In genomic region chr3:52271376-52271775, GRCm38 (mm10) we compare ENCODE assay signal across 12 mouse cellular contexts. TPM values are rescaled to one million over a fixed set of nuclear protein-coding genes. Genes with fewer than 3 reads are reported as not detected.
DNase-seq lines count a peak whose midpoint lies in the region; ATAC-seq and TF ChIP-seq lines count a peak whose summit lies in the region.
"Had no signal": no experiment of that assay in that cellular context is flagged by ENCODE, and none has a peak within 500 bp of the region (broad histone marks: within the 10 kb centered on the region; RNA-seq: fewer than 3 reads in every experiment).

No protein-coding gene starts in this region.

- no peak for TF ChIP-seq POLR2A in lung, adult 2 months (IDR thresholded peaks at IDR 0.05; ENCODE audit: borderline replicate concordance, extremely low read depth, low read depth, low read length)

- no peaks in the 10 kb centered on the region for H3K27me3 ChIP-seq in heart, embryonic 11.5 days (ENCODE audit: control insufficient read depth, insufficient read depth, low read length)
- no peaks in the 10 kb centered on the region for H3K27me3 ChIP-seq in heart, postnatal 0 days (ENCODE audit: control insufficient read depth, insufficient read depth, low read length)
- H3K27me3 ChIP-seq in limb, embryonic 15.5 days: peaks cover 4% of the 10 kb centered on the region; the same call in 1 of the 2 replicates

- TF ChIP-seq CTCF in lung, adult 2 months (IDR thresholded peaks at IDR 0.05; ENCODE audit: insufficient read depth, low read length): no peak
- TF ChIP-seq CTCF in heart, postnatal 0 days (IDR thresholded peaks at IDR 0.05; ENCODE audit: low read depth): no peak

- H3K4me2 ChIP-seq in heart, embryonic 11.5 days: peak overlapping the region; percentile 86
- H3K4me2 ChIP-seq in heart, postnatal 0 days (ENCODE audit: low read depth, low read length): peak overlapping the region; percentile 94
- H3K4me2 ChIP-seq in limb, embryonic 15.5 days: no peak overlapping the region

- no peak for ATAC-seq in heart, embryonic 11.5 days (replicated peaks; ENCODE audit: insufficient number of reproducible peaks, low FRiP score, low TSS enrichment)
- ATAC-seq in heart, postnatal 0 days (ENCODE audit: insufficient read depth, low read depth): no peak
- ATAC-seq in limb, embryonic 15.5 days (ENCODE audit: insufficient number of reproducible peaks, low FRiP score, low TSS enrichment, low read depth): no peak

- 70% methylated on average over 5 of the region's 5 CpGs for WGBS in heart, embryonic 11.5 days (ENCODE audit: insufficient replicate concordance)
- WGBS in lung, adult 2 months: 48% methylated on average over 5 of the region's 5 CpGs
- WGBS in heart, postnatal 0 days: 69% methylated on average over 5 of the region's 5 CpGs
- WGBS in limb, embryonic 15.5 days: 51% methylated on average over 5 of the region's 5 CpGs

- peak overlapping the region; percentile 23 for H3K4me3 ChIP-seq in heart, embryonic 11.5 days (ENCODE audit: low read depth, low read length)
- peak overlapping the region; percentile 14 for H3K4me3 ChIP-seq in lung, adult 2 months (replicated peaks; ENCODE audit: extremely low read depth, low read depth, low read length)
- peak overlapping the region; percentile 94 for H3K4me3 ChIP-seq in heart, postnatal 0 days (ENCODE audit: low read depth, low read length)
- peak overlapping the region; percentile 8; the same call in 1 of the 2 replicates for H3K4me3 ChIP-seq in limb, embryonic 15.5 days

- no peak overlapping the region for H3K27ac ChIP-seq in heart, embryonic 11.5 days (ENCODE audit: low read depth, low read length)
- H3K27ac ChIP-seq in heart, postnatal 0 days (ENCODE audit: low read depth): no peak overlapping the region
- H3K27ac ChIP-seq in limb, embryonic 15.5 days: no peak overlapping the region
- H3K27ac ChIP-seq: liver, embryonic 13.5 days had no signal

- H3K4me1 ChIP-seq in heart, embryonic 11.5 days (ENCODE audit: control insufficient read depth, insufficient read depth, low read length): peaks cover 14% of the 10 kb centered on the region
- peaks cover 14% of the 10 kb centered on the region for H3K4me1 ChIP-seq in lung, adult 2 months (ENCODE audit: control insufficient read depth, insufficient read depth, low read length)
- peaks cover 12% of the 10 kb centered on the region for H3K4me1 ChIP-seq in heart, postnatal 0 days (ENCODE audit: control insufficient read depth, insufficient read depth)
- H3K4me1 ChIP-seq in limb, embryonic 15.5 days: peaks cover 29% of the 10 kb centered on the region

- intact Hi-C loops in heart, postnatal 25 days (cut with DNase I): loop anchor here (1.0 to 5.0 kb wide), 2 partner anchors 20 to 71 kb away; no protein-coding TSS in a partner anchor

- H3K36me3 ChIP-seq in heart, embryonic 11.5 days (ENCODE audit: control insufficient read depth, insufficient read depth, low read length): no peaks in the 10 kb centered on the region
- H3K36me3 ChIP-seq in heart, postnatal 0 days (replicated peaks; ENCODE audit: control insufficient read depth, insufficient read depth, low read length): no peaks in the 10 kb centered on the region
- no peaks in the 10 kb centered on the region for H3K36me3 ChIP-seq in limb, embryonic 15.5 days
- H3K36me3 ChIP-seq: liver, embryonic 13.5 days had no signal

- H3K9ac ChIP-seq in heart, embryonic 11.5 days (ENCODE audit: low read depth, low read length): no peak overlapping the region
- no peak overlapping the region for H3K9ac ChIP-seq in heart, postnatal 0 days (replicated peaks; ENCODE audit: low read depth, low read length)
- no peak overlapping the region for H3K9ac ChIP-seq in limb, embryonic 15.5 days
- H3K9ac ChIP-seq: liver, embryonic 13.5 days had no signal

- H3K9me3 ChIP-seq in heart, embryonic 11.5 days (replicated peaks; ENCODE audit: control insufficient read depth, low read length): no peaks in the 10 kb centered on the region
- no peaks in the 10 kb centered on the region for H3K9me3 ChIP-seq in heart, postnatal 0 days (replicated peaks; ENCODE audit: control insufficient read depth, low read length)
- H3K9me3 ChIP-seq in limb, embryonic 15.5 days: no peaks in the 10 kb centered on the region
- H3K9me3 ChIP-seq: liver, embryonic 13.5 days had no signal

- DNase-seq in heart, postnatal 25 days (ENCODE audit: low spot score): no peak
- no peak for DNase-seq in lung, adult 2 months
- no peak for DNase-seq in lung, postnatal 10 days
- no peak for DNase-seq in heart, postnatal 0 days (ENCODE audit: low spot score)
- DNase-seq in T-cell, adult 2 months (ENCODE audit: low spot score): no peak
- no peak for DNase-seq in adrenal gland, postnatal 25 days
- DNase-seq: cerebellum, adult 18-20 months; liver, embryonic 13.5 days; right cerebral cortex, postnatal 14 days; thymus, postnatal 14 days had no signal

- no peak for TF ChIP-seq EP300 in heart, postnatal 0 days (IDR thresholded peaks at IDR 0.05; ENCODE audit: low read depth)

RNA-seq across cellular contexts. Expression of gene Foxo1, which starts 3.2 kb away (rescaled TPM):
- polyA plus RNA-seq in heart, embryonic 11.5 days (2014; fragmentation: Nextera tagmentation; extraction: Ambion mirVana): 7.1 and 7.8 TPM in 2 replicates
- 10 to 100 TPM; 11.6 to 13.2 TPM for total RNA-seq in heart, postnatal 25 days (2021)
- 16.9 and 22.5 TPM in 2 replicates for polyA plus RNA-seq in lung, adult 2 months (2012; rRNA removed)
- total RNA-seq in heart, postnatal 0 days (2014; rRNA removed; ENCODE audit: low replicate concordance): 4.7 and 8.9 TPM in 2 replicates
- polyA plus RNA-seq in heart, postnatal 0 days (2015; fragmentation: Nextera tagmentation; extraction: Ambion mirVana): 3.3 and 3.6 TPM in 2 replicates
- polyA plus RNA-seq in limb, embryonic 15.5 days (2015; fragmentation: Nextera tagmentation; extraction: Ambion mirVana): 5.0 and 5.5 TPM in 2 replicates
- total RNA-seq in adrenal gland, postnatal 25 days (2021): 24.0 and 26.1 TPM in 2 replicates

Comparison
In these comparisons a context has a peak if more than half of its experiments do, and no peak if none do; other contexts are left out.
1. H3K4me3 ChIP-seq: peak in every context shown above with its lines; median percentile 94 in heart, postnatal 0 days; 23 in heart, embryonic 11.5 days; 14 in lung, adult 2 months; 8 in limb, embryonic 15.5 days.